Mouse (Mus musculus): Measurements from ENCODE around the gene C330021F23Rik.

DNA sequence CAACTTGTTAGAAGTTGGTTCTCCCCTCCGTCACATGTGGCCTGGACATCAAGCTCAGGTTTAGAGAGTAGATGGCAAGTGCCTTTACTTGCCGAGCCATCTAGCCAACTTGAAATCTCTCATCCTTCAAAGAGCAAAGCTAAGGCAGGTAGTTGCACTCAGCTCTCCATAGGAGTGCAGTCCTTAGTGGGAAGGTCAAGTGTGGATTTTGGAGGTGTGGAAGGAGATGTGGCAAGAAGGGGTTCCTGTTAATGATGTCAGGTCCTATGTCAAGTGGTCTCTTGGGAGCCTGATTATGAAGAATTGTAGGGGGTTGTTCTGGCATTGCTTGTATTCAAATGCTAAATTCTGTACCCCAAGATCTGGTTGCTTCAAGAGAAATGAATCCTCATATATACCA lies 26.7 kb downstream of the C330021F23Rik start:
- TF ChIP-seq CTCF (IDR thresholded peaks at IDR 0.05; ENCODE audit: low read depth, low read length) = no peak
- no peak for TF ChIP-seq POLR2AphosphoS5 (IDR thresholded peaks at IDR 0.05; ENCODE audit: insufficient replicate concordance, low read depth, low read length)
- no peak for TF ChIP-seq GATA2 (IDR thresholded peaks at IDR 0.05; ENCODE audit: borderline replicate concordance, low read depth, low read length)
- TF ChIP-seq TAL1 (conservative IDR thresholded peaks at IDR 0.05; ENCODE audit: low read depth, low read length) = no peak
- no peak for TF ChIP-seq GATA1 (IDR thresholded peaks at IDR 0.05; ENCODE audit: borderline replicate concordance, low read length)

Data from G1E (cell line).